Mouse (Mus musculus) midbrain, embryonic 16.5 days (tissue): ENCODE data around the gene Ndrg4. TPM values are rescaled to one million over a fixed set of nuclear protein-coding genes. Genes with fewer than 3 reads are reported as not detected.

ENCODE experiments used
- ATAC-seq: fragments of 200-750 bp; cut with Nextera tagmentation; 2 replicates; pipeline ENCODE4 v1.8.0; 2017; ENCODE audit warnings: moderate TSS enrichment
- H3K27ac ChIP-seq: fragments of 300-500 bp; sonication (generic); 2 replicates; pipeline ENCODE4 v1.5.1; 2014; ENCODE audit warnings: mild to moderate bottlenecking, low read length, mixed read lengths
- H3K27me3 ChIP-seq: fragments of 300-500 bp; sonication (generic); 2 replicates; pipeline ENCODE4 v1.6.1; 2014; ENCODE audit warnings: low read depth, low read length, mixed read lengths; ENCODE audit not compliant: control insufficient read depth, insufficient read depth
- H3K36me3 ChIP-seq: fragments of 300-500 bp; sonication (generic); 2 replicates; pipeline ENCODE4 v1.6.1; 2014; ENCODE audit warnings: mild to moderate bottlenecking, low read length, moderate library complexity, mixed read lengths; ENCODE audit not compliant: control insufficient read depth, insufficient read depth
- H3K4me1 ChIP-seq: fragments of 300-500 bp; sonication (generic); 2 replicates; pipeline ENCODE4 v1.6.1; 2014; ENCODE audit warnings: mild to moderate bottlenecking, low read length, mixed read lengths; ENCODE audit not compliant: control insufficient read depth, insufficient read depth
- H3K4me2 ChIP-seq: fragments of 300-500 bp; sonication (generic); 2 replicates; pipeline ENCODE4 v1.6.1; 2014; ENCODE audit warnings: mild to moderate bottlenecking, low read length, mixed read lengths
- H3K4me3 ChIP-seq: fragments of 300-500 bp; sonication (generic); 2 replicates; pipeline ENCODE4 v1.5.1; 2014; ENCODE audit warnings: low read depth, mild to moderate bottlenecking, low read length, moderate library complexity, mixed read lengths
- H3K9ac ChIP-seq: fragments of 300-500 bp; sonication (generic); 2 replicates; pipeline ENCODE4 v1.6.1; 2014; ENCODE audit warnings: low read depth, low read length, mixed read lengths
- H3K9me3 ChIP-seq: fragments of 300-500 bp; sonication (generic); replicated peaks from 2 replicates; pipeline ENCODE4 v1.6.1; 2014; ENCODE audit warnings: mild to moderate bottlenecking, low read length, mixed read lengths; ENCODE audit not compliant: control insufficient read depth, poor library complexity, severe bottlenecking
- WGBS: fragments of 180-500 bp; shearing (Covaris S2); extraction: QIAGEN DNeasy Blood & Tissue Kit; methylation state at CpG from one replicate; pipeline ENCODE4 v1.1.7; 2014; 5-methylcytosine and 5-hydroxymethylcytosine counted together
- polyA plus RNA-seq: library from polyadenylated mRNA; unstranded; fragments of >200 nt; fragmentation: Nextera tagmentation; extraction: Ambion mirVana; gene quantifications from 2 replicates; pipeline ENCODE4 v1.2.1, GENCODE M21; 2015

Ndrg4 gene
- polyA plus RNA-seq, 1 experiment from 2014 or later: 511 TPM

DNA sequence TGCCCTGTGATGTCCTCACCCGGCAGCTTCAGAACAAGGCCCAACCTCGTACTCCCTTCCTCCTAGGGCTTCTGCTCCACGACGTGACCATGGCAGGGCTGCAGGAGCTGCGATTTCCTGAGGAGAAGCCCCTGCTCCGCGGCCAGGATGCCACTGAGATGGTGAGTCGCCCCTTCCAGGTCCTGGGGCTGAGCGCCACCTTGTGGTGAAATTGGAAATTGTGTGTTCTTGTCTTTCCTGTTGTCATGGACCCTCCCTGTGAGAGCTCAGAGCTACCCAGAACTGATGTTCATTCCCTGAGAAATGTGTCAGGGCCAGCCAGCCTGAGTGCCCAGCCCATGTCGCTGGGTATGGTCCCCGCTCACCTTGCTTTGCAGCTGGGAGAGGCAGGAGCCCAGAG is 20.3 kb downstream of the Ndrg4 start:
- Histone ChIP-seq H3K4me2 (peak overlapping the region; percentile 43), H3K4me3 (no peak overlapping the region), H3K36me3 (no peaks in the 10 kb centered on the region), H3K9me3 (no peaks in the 10 kb centered on the region), H3K27me3 (no peaks in the 10 kb centered on the region; the same call in 1 of the 2 replicates), H3K27ac (no peak overlapping the region), H3K4me1 (peaks cover 44% of the 10 kb centered on the region), H3K9ac (peak overlapping the region; percentile 54)
- WGBS: 1% methylated on average over 11 of the region's 11 CpGs
- ATAC-seq: peak; percentile 46

DNA sequence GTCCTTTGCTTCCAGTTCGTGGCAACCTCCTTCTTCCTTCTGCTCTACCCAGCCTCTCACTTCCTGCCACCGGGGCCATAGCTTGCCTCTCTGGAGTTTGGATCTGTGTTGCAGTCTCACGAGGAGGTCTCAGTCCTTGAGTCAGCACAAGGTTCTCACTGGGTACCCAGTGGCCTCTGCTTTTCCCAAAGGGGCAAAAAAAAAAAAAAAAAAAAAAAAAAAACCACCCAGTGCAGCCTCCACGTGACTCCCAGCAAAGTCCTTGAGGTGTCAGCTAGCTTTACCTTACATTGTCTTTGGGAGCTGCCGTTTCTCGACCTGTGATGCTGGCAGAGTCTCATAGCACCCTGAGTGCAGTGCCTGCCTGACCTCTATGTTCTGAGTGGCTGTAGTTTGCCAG is 21.4 kb downstream of the Ndrg4 start:
- Histone ChIP-seq H3K9me3 (no peaks in the 10 kb centered on the region), H3K9ac (no peak overlapping the region), H3K27ac (no peak overlapping the region), H3K36me3 (no peaks in the 10 kb centered on the region), H3K4me1 (peaks cover 48% of the 10 kb centered on the region), H3K4me2 (no peak overlapping the region), H3K4me3 (no peak overlapping the region), H3K27me3 (no peaks in the 10 kb centered on the region; the same call in 1 of the 2 replicates)
- WGBS: 43% methylated on average over 6 of the region's 6 CpGs
- no peak for ATAC-seq

DNA sequence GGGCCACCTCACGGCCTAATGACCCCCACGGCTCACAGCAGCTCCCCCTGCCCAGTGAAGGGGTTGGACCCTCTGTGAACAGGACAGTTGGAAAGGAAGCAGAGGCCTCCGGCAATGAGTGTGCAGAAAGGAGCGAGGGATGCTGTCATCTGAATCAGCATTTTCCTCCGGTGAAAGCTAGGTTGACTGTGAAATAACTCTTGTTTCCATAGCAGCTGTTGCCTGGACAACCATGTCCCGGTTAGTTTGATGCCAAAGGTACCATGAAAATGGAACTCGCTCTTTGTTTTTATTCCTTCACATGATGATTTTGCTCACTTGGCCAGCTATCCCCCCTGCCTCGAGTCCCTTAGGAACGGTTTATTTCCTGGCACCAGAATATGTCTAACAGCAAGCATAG is 23.5 kb downstream of the Ndrg4 start:
- H3K27ac ChIP-seq: peak overlapping the region; percentile 73
- H3K4me2 ChIP-seq: peak overlapping the region; percentile 12
- no peaks in the 10 kb centered on the region for H3K9me3 ChIP-seq
- H3K4me3 ChIP-seq: no peak overlapping the region
- H3K27me3 ChIP-seq: no peaks in the 10 kb centered on the region; the same call in 1 of the 2 replicates
- H3K36me3 ChIP-seq: no peaks in the 10 kb centered on the region
- peak overlapping the region; percentile 20; the same call in 1 of the 2 replicates for H3K9ac ChIP-seq
- H3K4me1 ChIP-seq: peaks cover 50% of the 10 kb centered on the region
- WGBS: 19% methylated on average over 9 of the region's 9 CpGs
- no peak for ATAC-seq

DNA sequence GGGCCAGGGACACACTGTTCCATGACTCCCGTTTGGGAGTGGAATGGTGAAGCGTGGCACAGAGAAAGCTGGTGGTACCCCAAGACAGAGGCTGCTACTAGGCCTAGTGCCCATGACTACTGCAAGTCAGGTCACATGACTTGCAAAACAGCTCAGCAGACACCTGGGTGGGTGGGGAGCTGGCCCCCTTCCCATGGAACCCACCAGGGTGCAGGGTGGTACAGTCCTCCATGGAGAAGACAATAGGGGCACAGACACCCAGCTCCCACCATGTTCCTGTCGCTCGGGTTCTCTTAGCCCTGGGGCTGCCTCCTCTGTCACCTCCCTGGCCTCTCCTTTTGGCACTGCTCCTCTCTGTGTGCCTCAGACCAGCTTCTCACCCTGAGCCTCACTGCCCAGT is 25.0 kb downstream of the Ndrg4 start:
- peaks cover 55% of the 10 kb centered on the region for H3K4me1 ChIP-seq
- 0 out of 2 replicates have a peak, but pooled peaks cover 2% of the 10 kb centered on the region for H3K36me3 ChIP-seq
- no peak overlapping the region for H3K27ac ChIP-seq
- no peak overlapping the region for H3K4me3 ChIP-seq
- no peak overlapping the region for H3K4me2 ChIP-seq
- no peak for ATAC-seq
- H3K9ac ChIP-seq: no peak overlapping the region
- no peaks in the 10 kb centered on the region for H3K9me3 ChIP-seq
- no peaks in the 10 kb centered on the region; the same call in 1 of the 2 replicates for H3K27me3 ChIP-seq
- 74% methylated on average over 4 of the region's 4 CpGs for WGBS

DNA sequence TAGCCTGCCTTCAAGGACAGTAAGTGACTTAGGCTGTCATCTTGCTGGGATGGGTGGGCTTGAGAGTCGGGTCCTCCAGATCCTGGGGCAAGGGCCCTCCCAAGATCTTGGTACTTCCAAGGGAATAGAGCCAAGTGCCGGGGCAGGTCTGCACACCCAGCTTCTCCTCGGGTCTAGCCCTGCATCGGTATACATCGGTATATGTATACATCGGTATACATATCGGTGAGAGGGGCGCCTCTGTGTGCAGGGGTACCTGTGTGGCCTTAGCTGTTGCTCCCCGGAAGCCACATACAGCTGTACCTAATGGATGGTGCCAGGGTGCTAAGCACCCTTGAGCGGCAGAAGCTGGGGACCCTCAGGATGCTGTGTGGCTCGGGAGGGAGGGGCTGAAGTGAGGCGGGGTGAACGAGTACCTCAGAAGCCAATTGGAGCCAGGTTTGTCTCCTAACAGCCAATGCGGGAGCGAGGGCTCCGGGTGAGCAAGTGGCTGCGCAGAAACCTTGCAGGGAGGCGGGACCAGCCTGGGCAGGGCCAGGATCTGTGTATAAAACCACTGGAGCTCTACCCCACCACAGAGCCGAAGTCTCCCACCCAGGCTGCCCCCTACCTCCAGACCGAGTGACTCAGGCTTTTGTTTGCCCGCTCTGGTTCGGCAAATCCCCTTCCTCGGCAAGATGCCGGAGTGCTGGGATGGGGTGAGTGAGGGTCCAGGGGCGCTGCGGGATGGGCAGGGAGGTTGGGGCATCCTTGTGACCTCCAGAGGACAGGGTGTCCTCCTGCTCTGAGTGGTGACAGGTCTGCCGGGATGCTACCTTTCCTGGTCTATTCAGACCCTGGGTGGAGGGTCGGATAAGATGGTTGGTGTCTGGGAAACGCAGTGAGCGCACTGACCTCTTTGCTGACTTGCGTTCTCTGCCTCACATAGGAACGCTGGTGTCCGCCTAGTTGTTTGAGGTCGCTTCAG is 26.0 kb downstream of the Ndrg4 start:
- 1% methylated on average over 34 of the region's 34 CpGs for WGBS
- Histone ChIP-seq H3K36me3 (peaks cover 9% of the 10 kb centered on the region; the same call in 1 of the 2 replicates), H3K4me3 (peak overlapping the region; percentile 68), H3K4me2 (peak overlapping the region; percentile 72), H3K9ac (peak overlapping the region; percentile 84), H3K27ac (peak overlapping the region; percentile 83), H3K27me3 (no peaks in the 10 kb centered on the region; the same call in 1 of the 2 replicates), H3K4me1 (peaks cover 49% of the 10 kb centered on the region), H3K9me3 (no peaks in the 10 kb centered on the region)
- ATAC-seq: peak; percentile 94

DNA sequence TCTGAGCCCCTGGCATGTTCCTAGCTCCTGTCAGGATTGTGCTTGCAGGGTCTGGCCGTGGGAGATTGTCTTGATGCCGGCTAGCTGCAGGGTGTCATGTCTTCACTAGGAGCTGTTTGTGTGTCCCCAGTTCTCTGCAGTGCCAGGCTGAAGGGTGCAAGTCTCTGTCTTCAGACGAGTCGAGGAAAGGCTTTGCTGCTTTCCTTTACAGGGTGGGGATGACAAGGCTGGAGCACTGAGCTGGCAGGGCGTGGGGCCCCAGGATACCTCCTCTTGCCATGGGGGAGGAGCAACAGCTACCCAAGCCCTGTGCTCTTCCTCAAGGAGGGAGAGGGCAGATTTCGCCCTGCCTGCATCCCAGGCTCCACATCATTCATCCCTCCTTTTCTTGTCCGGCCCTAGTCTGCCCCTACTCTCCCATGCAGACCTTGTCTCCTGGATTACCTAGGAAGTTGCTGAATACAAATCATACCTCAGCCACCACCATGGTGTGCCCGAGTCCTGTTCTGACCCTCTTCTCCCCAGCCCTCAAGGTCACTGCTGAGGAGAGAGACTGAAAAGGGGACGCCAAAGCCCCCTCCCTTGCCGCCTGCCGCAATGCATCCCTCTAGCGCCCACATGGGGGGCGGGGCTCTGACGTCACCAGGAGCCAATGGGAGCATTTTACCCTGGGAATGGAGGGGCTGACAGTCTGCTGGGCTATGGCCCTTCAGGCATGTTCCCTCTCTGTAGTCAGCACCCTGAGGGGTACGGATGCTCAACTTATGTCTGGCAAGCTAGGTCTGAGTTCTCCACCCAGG is 26.9 kb downstream of the Ndrg4 start:
- peak overlapping the region; percentile 84 for H3K9ac ChIP-seq
- H3K9me3 ChIP-seq: no peaks in the 10 kb centered on the region
- H3K27me3 ChIP-seq: no peaks in the 10 kb centered on the region
- peak overlapping the region; percentile 72 for H3K4me2 ChIP-seq
- ATAC-seq: peak; percentile 29
- H3K4me3 ChIP-seq: peak overlapping the region; percentile 68
- H3K36me3 ChIP-seq: peaks cover 11% of the 10 kb centered on the region
- under 1% methylated on average over 15 of the region's 15 CpGs for WGBS
- H3K27ac ChIP-seq: peak overlapping the region; percentile 83
- H3K4me1 ChIP-seq: peaks cover 47% of the 10 kb centered on the region

DNA sequence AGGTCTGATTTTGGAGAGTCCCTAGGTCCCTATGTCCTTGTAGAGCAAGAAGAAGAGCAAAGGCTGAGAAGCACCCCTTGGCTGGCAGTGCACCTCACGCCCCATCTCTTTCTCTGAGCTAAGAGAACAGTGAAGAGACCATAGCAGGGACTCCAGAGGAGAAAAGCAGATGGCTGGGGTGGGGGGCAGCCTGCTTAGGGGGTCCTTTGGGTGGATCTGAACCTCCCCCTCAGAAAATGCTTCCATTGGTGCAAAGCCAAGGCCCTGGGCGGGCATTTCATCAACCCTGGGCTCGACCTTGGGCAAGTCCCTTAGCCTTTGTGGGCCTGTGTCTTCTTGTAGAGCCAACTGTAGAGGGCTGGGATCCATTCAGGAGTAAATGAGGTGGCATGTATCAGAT is 27.8 kb downstream of the Ndrg4 start:
- Histone ChIP-seq H3K4me3 (peak overlapping the region; percentile 68), H3K27me3 (no peaks in the 10 kb centered on the region), H3K4me1 (peaks cover 47% of the 10 kb centered on the region), H3K9me3 (no peaks in the 10 kb centered on the region), H3K9ac (peak overlapping the region; percentile 84), H3K27ac (no peak overlapping the region), H3K36me3 (peaks cover 20% of the 10 kb centered on the region), H3K4me2 (peak overlapping the region; percentile 72)
- 92% methylated on average over 3 of the region's 3 CpGs for WGBS
- ATAC-seq: no peak

DNA sequence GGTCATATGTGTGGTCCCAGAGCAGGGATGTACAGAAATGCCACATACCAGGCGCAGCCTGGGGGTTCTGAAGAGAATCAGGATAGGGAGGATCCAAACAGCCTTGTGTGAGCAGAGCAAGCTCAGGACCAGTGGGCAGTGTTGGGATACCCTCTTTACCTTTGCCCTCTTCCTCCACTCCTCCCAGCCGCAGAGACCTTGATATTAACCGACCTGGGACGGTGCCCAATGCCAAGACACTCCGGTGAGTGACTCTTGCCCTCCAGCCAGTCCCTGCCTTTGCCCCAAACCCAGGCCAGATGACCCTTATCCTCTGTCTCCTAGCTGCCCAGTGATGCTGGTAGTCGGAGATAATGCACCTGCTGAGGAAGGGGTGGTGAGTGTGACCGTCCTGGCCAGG is 32.8 kb downstream of the Ndrg4 start:
- Histone ChIP-seq H3K36me3 (peaks cover 38% of the 10 kb centered on the region), H3K4me3 (no peak overlapping the region), H3K9me3 (no peaks in the 10 kb centered on the region), H3K27ac (no peak overlapping the region), H3K4me2 (no peak overlapping the region), H3K27me3 (no peaks in the 10 kb centered on the region), H3K4me1 (peaks cover 12% of the 10 kb centered on the region), H3K9ac (no peak overlapping the region)
- WGBS: 90% methylated on average over 7 of the region's 7 CpGs
- ATAC-seq: no peak
